8 mouse cellular contexts compared by ENCODE assay signal in the genomic region with DNA sequence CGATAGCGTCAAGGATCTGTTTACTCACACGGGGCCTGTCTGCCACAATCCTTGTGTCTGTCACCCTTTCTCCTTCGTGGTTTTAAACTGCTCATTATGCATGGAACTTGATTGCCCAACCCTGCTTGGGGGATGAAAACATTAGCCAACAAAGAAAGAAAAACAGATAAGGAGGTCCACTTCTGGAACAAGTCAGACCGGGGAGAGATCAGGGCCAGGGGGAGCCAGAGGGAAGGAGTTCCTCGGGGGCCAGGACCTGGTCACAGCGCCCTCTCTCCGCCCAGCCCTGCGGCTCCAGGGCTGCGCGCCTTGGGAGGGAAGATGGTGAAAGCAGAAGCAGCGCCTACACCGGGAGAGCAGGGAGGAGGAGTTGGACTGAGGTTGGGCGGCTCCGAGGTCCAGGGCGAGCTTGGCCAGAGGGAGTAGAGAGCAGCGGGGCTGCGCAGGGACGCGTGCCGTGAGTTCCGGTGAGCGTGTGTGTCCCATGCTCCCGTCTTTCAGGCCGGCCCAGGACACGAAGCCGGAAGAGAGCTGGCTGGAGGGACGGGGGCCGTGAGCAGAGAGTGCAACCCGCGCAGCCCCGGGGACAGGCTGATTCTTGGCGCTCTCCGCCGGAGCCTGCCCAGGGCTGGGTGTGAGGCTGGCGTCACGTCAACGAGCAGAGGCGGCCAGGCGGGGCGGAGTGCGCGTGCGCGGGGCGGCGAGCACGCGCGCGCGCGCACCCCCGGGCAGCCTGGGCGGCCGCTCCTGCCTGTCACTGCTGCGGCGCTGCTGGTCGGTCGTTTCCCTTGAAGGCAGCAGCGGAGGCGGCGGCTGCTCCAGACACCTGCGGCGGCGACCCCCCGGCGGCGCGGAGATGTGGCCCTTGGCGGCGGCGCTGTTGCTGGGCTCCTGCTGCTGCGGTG. TPM values are rescaled to one million over a fixed set of nuclear protein-coding genes. Genes with fewer than 3 reads are reported as not detected.
DNase-seq lines count a peak whose midpoint lies in the region; ATAC-seq and TF ChIP-seq lines count a peak whose summit lies in the region.

No protein-coding gene starts in this region.

- no peaks in the 10 kb centered on the region for H3K9me3 ChIP-seq in MEL (replicated peaks; ENCODE audit: insufficient read depth, low read length)
- no peaks in the 10 kb centered on the region for H3K9me3 ChIP-seq in hindbrain, embryonic 10.5 days
- no peaks in the 10 kb centered on the region for H3K9me3 ChIP-seq in lung, postnatal 0 days (ENCODE audit: low read length)

- peak; percentile 92 for DNase-seq in MEL (ENCODE audit: low read depth, low spot score)
- peak; percentile 95 for DNase-seq in cerebellum, adult 9-10 months
- DNase-seq in hindbrain, embryonic 10.5 days (ENCODE audit: low spot score), result peak; percentile 89
- peak; percentile 94 for DNase-seq in layer of hippocampus, adult 9-11 months
- DNase-seq in lung, postnatal 0 days (ENCODE audit: low spot score), result peak; percentile 98
- peak; percentile 85 for DNase-seq in ovary, postnatal 14 days (ENCODE audit: low spot score)
- peak; percentile 93 for DNase-seq in thymus, postnatal 14 days

- no peak; the same call in 1 of the 2 replicates for TF ChIP-seq RAD21 in MEL (IDR thresholded peaks at IDR 0.05; ENCODE audit: low read depth, low read length)

- TF ChIP-seq POLR2A in MEL (IDR thresholded peaks at IDR 0.05; ENCODE audit: control insufficient read depth in 1 of 2, insufficient read depth in 1 of 2, low read depth in 1 of 2, low read length in 2 of 2, poor library complexity in 1 of 2), result peak; percentile 80 to 91; a peak in 3 of 4 replicates

- peak overlapping the region; percentile 95 for H3K27ac ChIP-seq in MEL (ENCODE audit: control insufficient read depth, low read depth, low read length)
- peak overlapping the region; percentile 97 for H3K27ac ChIP-seq in hindbrain, embryonic 10.5 days
- H3K27ac ChIP-seq in lung, postnatal 0 days (ENCODE audit: low read length), result peak overlapping the region; percentile 99

- ATAC-seq in frontal cortex, adult (ENCODE audit: low TSS enrichment), result peak; percentile 78
- ATAC-seq in lung, postnatal 0 days, result peak; percentile 92

- H3K36me3 ChIP-seq in MEL (ENCODE audit: control insufficient read depth in 1 of 2, insufficient read depth in 2 of 2, low read length in 2 of 2), result peaks cover 0 to 38% of the 10 kb centered on the region in 2 experiments; a peak in 2 of 4 replicates
- H3K36me3 ChIP-seq in hindbrain, embryonic 10.5 days, result peaks cover 7% of the 10 kb centered on the region; the same call in 1 of the 2 replicates
- no peaks in the 10 kb centered on the region for H3K36me3 ChIP-seq in lung, postnatal 0 days (ENCODE audit: insufficient read depth, low read length)

- H3K27me3 ChIP-seq in MEL (ENCODE audit: control insufficient read depth in 1 of 2, insufficient read depth in 2 of 2, low read length in 2 of 2), result no peaks in the 10 kb centered on the region
- no peaks in the 10 kb centered on the region for H3K27me3 ChIP-seq in hindbrain, embryonic 10.5 days (ENCODE audit: insufficient read depth, poor library complexity, severe bottlenecking)
- H3K27me3 ChIP-seq in lung, postnatal 0 days (replicated peaks; ENCODE audit: insufficient read depth, low read length), result no peaks in the 10 kb centered on the region

- under 1% methylated on average over 72 of the region's 74 CpGs for WGBS in hindbrain, embryonic 10.5 days
- under 1% methylated on average over 52 of the region's 74 CpGs for WGBS in lung, postnatal 0 days

- peak overlapping the region; percentile 77 to 85 for H3K4me3 ChIP-seq in MEL (ENCODE audit: control insufficient read depth in 1 of 2, insufficient read depth in 1 of 2, low read depth in 2 of 2, low read length in 2 of 2)
- peak overlapping the region; percentile 74 for H3K4me3 ChIP-seq in hindbrain, embryonic 10.5 days
- peak overlapping the region; percentile 94 for H3K4me3 ChIP-seq in lung, postnatal 0 days (ENCODE audit: low read depth, low read length)

- H3K4me1 ChIP-seq in MEL (ENCODE audit: control insufficient read depth in 1 of 2, insufficient read depth in 2 of 2, low read length in 2 of 2), result peaks cover 15 to 26% of the 10 kb centered on the region in 2 experiments
- H3K4me1 ChIP-seq in hindbrain, embryonic 10.5 days (replicated peaks), result peaks cover 38% of the 10 kb centered on the region
- H3K4me1 ChIP-seq in lung, postnatal 0 days (ENCODE audit: insufficient read depth, low read depth, low read length), result peaks cover 6% of the 10 kb centered on the region; the same call in 1 of the 2 replicates

- TF ChIP-seq CTCF in MEL (IDR thresholded peaks at IDR 0.05 in 2 of 3, conservative IDR thresholded peaks at IDR 0.05 in 1 of 3; ENCODE audit: control insufficient read depth in 1 of 3, insufficient read depth in 1 of 3, low read depth in 2 of 3, low read length in 3 of 3, poor library complexity in 1 of 3, severe bottlenecking in 1 of 3), result peak in 2 of 3 experiments; percentile 45 to 49; a peak in 5 of 6 replicates
- peak; percentile 80 for TF ChIP-seq CTCF in lung, postnatal 0 days (IDR thresholded peaks at IDR 0.05)

- peak overlapping the region; percentile 70 for H3K4me2 ChIP-seq in lung, postnatal 0 days (replicated peaks; ENCODE audit: low read depth, low read length)

- H3K79me2 ChIP-seq in MEL (ENCODE audit: control insufficient read depth, insufficient read depth, low read length, poor library complexity), result peaks cover 38% of the 10 kb centered on the region

- no peak for TF ChIP-seq EP300 in MEL (IDR thresholded peaks at IDR 0.05; ENCODE audit: low read depth in 1 of 2, low read length in 2 of 2)
- TF ChIP-seq EP300 in lung, postnatal 0 days (IDR thresholded peaks at IDR 0.05), result peak; percentile 82

- peak overlapping the region; percentile 89 for H3K9ac ChIP-seq in MEL (ENCODE audit: control insufficient read depth, low read depth, low read length, poor library complexity, severe bottlenecking)
- peak overlapping the region; percentile 86 for H3K9ac ChIP-seq in lung, postnatal 0 days (replicated peaks; ENCODE audit: low read depth)

TF ChIP-seq in MEL, 35 proteins besides CTCF, POLR2A, EP300 and RAD21 (continues in another document):
- TF ChIP-seq ELF1 (IDR thresholded peaks at IDR 0.05; ENCODE audit: low read depth, low read length), result peak; percentile 75; the same call in 1 of the 2 replicates
- TF ChIP-seq MAFK (IDR thresholded peaks at IDR 0.05; ENCODE audit: borderline replicate concordance, low read depth, low read length), result no peak
- TF ChIP-seq HCFC1 (IDR thresholded peaks at IDR 0.05; ENCODE audit: low read depth, low read length), result peak; percentile 60
- TF ChIP-seq SMC3 (IDR thresholded peaks at IDR 0.05; ENCODE audit: low read depth, low read length), result 0 out of 2 replicates have a peak, but pooled peaks have one; percentile 1
- TF ChIP-seq JUND (IDR thresholded peaks at IDR 0.05; ENCODE audit: low read depth, low read length), result no peak
- no peak for TF ChIP-seq MEF2A (IDR thresholded peaks at IDR 0.05; ENCODE audit: extremely low read depth, insufficient replicate concordance, low read depth, low read length, poor library complexity, severe bottlenecking)
- TF ChIP-seq GATA1 (IDR thresholded peaks at IDR 0.05; ENCODE audit: low read depth, low read length), result peak; percentile 8; the same call in 1 of the 2 replicates
- TF ChIP-seq ETS1 (IDR thresholded peaks at IDR 0.05; ENCODE audit: low read depth, low read length), result peak; percentile 39; the same call in 1 of the 2 replicates
- no peak for TF ChIP-seq ZC3H11A (IDR thresholded peaks at IDR 0.05; ENCODE audit: low read depth, low read length)
- TF ChIP-seq RCOR1 (IDR thresholded peaks at IDR 0.05; ENCODE audit: low read depth, low read length), result no peak
- no peak; the same call in 1 of the 2 replicates for TF ChIP-seq MAZ (IDR thresholded peaks at IDR 0.05; ENCODE audit: low read depth, low read length)
- no peak for TF ChIP-seq E2F4 (IDR thresholded peaks at IDR 0.05; ENCODE audit: borderline replicate concordance, low read depth, low read length)
- TF ChIP-seq POLR2AphosphoS2 (IDR thresholded peaks at IDR 0.05; ENCODE audit: low read length), result peak; percentile 65; the same call in 1 of the 2 replicates
- TF ChIP-seq CHD1 (IDR thresholded peaks at IDR 0.05; ENCODE audit: low read depth, low read length), result 0 out of 2 replicates have a peak, but pooled peaks have one; percentile 18
- no peak; the same call in 1 of the 2 replicates for TF ChIP-seq UBTF (IDR thresholded peaks at IDR 0.05; ENCODE audit: borderline replicate concordance, insufficient read depth, low read depth, low read length)
- no peak for TF ChIP-seq USF2 (IDR thresholded peaks at IDR 0.05; ENCODE audit: borderline replicate concordance in 1 of 2, insufficient read depth in 1 of 2, low read depth in 1 of 2, low read length in 2 of 2)
- peak; percentile 58; the same call in 1 of the 2 replicates for TF ChIP-seq MXI1 (IDR thresholded peaks at IDR 0.05; ENCODE audit: low read depth, low read length)
- no peak for TF ChIP-seq ZKSCAN1 (IDR thresholded peaks at IDR 0.05; ENCODE audit: low read depth, low read length)
- peak; percentile 71 for TF ChIP-seq MAX (IDR thresholded peaks at IDR 0.05; ENCODE audit: low read length)
- peak; percentile 33 for TF ChIP-seq TCF12 (IDR thresholded peaks at IDR 0.05; ENCODE audit: low read depth, low read length)
- peak; percentile 54; the same call in 1 of the 2 replicates for TF ChIP-seq TBP (IDR thresholded peaks at IDR 0.05; ENCODE audit: low read depth, low read length)
- peak; percentile 59 for TF ChIP-seq ZMIZ1 (IDR thresholded peaks at IDR 0.05; ENCODE audit: low read depth, low read length)
- TF ChIP-seq BHLHE40 (IDR thresholded peaks at IDR 0.05; ENCODE audit: borderline replicate concordance, low read depth, low read length), result peak; percentile 24; the same call in 1 of the 2 replicates
- TF ChIP-seq NELFE (IDR thresholded peaks at IDR 0.05; ENCODE audit: low read depth, low read length), result peak; percentile 74
- TF ChIP-seq NRF1 (IDR thresholded peaks at IDR 0.05; ENCODE audit: insufficient read depth, low read depth, low read length, poor library complexity, severe bottlenecking), result peak; percentile 76
- TF ChIP-seq SIN3A (IDR thresholded peaks at IDR 0.05; ENCODE audit: low read length), result peak; percentile 32; the same call in 1 of the 2 replicates
- TF ChIP-seq ZNF384 (IDR thresholded peaks at IDR 0.05; ENCODE audit: low read depth, low read length), result no peak
- TF ChIP-seq CHD2 (IDR thresholded peaks at IDR 0.05; ENCODE audit: low read length), result no peak
- TF ChIP-seq USF1 (IDR thresholded peaks at IDR 0.05; ENCODE audit: low read depth, low read length), result no peak

RNA-seq across cellular contexts. Expression of a gene that starts 54.9 kb away (rescaled TPM):
- total RNA-seq in MEL (2012; rRNA removed), result 57.5 and 86.6 TPM in 2 replicates
- 10 to 100 TPM; 45.9 to 51.7 TPM for polyA plus RNA-seq in MEL (2012; ENCODE audit: insufficient read depth in 1 of 2, insufficient read length in 2 of 2, low read depth in 1 of 2, low replicate concordance in 2 of 2, missing spikeins in 1 of 2)
- 43.3 and 44.1 TPM in 2 replicates for polyA plus RNA-seq in hindbrain, embryonic 10.5 days (2016; fragmentation: Nextera tagmentation; extraction: Ambion mirVana)
- polyA plus RNA-seq in lung, postnatal 0 days (2015; fragmentation: Nextera tagmentation; extraction: Ambion mirVana), result 219 and 245 TPM in 2 replicates

Comparison
In these comparisons a context has a peak if more than half of its experiments do, and no peak if none do; other contexts are left out.
1. Peak in every context shown above with its lines: DNase-seq, ATAC-seq, H3K4me3 ChIP-seq and H3K27ac ChIP-seq.